Mouse (Mus musculus): Measurements from ENCODE around the gene Tacr1.
"Not testable (repeated sequence)": the region's sequence is repeated elsewhere in the genome, so short reads cannot be mapped to it uniquely, and the experiment has no call there.

The Tacr1 gene

GRCm38 (mm10) chr6:82401595-82402451 is at the start of gene Tacr1:
Tacr1 (plus strand) TSS chr6:82402334.
- DNase-seq, result no peak

- no peak for DNase-seq
Observed at GRCm38 (mm10) chr6:82376144-82376543, 26.0 kb upstream of the Tacr1 start.

GRCm38 (mm10) chr6:82383556-82383955 is 18.6 kb upstream of the Tacr1 start:
- no peak for DNase-seq

- no peak for DNase-seq
Observed at GRCm38 (mm10) chr6:82402501-82403495, 664 bp downstream of the Tacr1 start.

GRCm38 (mm10) chr6:82418367-82418766 is 16.2 kb downstream of the Tacr1 start:
- DNase-seq, result no peak

- DNase-seq, result no peak
Observed at GRCm38 (mm10) chr6:82420222-82420621, 18.1 kb downstream of the Tacr1 start.

GRCm38 (mm10) chr6:82428890-82429289 is 26.8 kb downstream of the Tacr1 start:
- no peak for DNase-seq

- no peak for DNase-seq
Observed at GRCm38 (mm10) chr6:82429766-82430165, 27.6 kb downstream of the Tacr1 start.

- no peak for DNase-seq
Observed at GRCm38 (mm10) chr6:82437174-82437573, 35.0 kb downstream of the Tacr1 start.

GRCm38 (mm10) chr6:82452206-82453095 is 50.3 kb downstream of the Tacr1 start:
- not testable (repeated sequence) for DNase-seq

GRCm38 (mm10) chr6:82455245-82455644 is 53.1 kb downstream of the Tacr1 start:
- no peak for DNase-seq

GRCm38 (mm10) chr6:82457163-82457763 is 55.1 kb downstream of the Tacr1 start:
- no peak for DNase-seq

- DNase-seq, result no peak
Observed at GRCm38 (mm10) chr6:82458762-82459389, 56.7 kb downstream of the Tacr1 start.

- no peak for DNase-seq
Observed at GRCm38 (mm10) chr6:82463171-82463570, 61.0 kb downstream of the Tacr1 start.

- no peak for DNase-seq
Observed at GRCm38 (mm10) chr6:82474477-82474876, 72.3 kb downstream of the Tacr1 start.

GRCm38 (mm10) chr6:82483842-82484241 is 81.7 kb downstream of the Tacr1 start:
- DNase-seq, result no peak

- no peak for DNase-seq
Observed at GRCm38 (mm10) chr6:82494481-82494880, 92.3 kb downstream of the Tacr1 start.

- no peak for DNase-seq
Observed at GRCm38 (mm10) chr6:82510843-82511416, 108.8 kb downstream of the Tacr1 start.

GRCm38 (mm10) chr6:82519626-82520025 is 117.5 kb downstream of the Tacr1 start:
- no peak for DNase-seq

- no peak for DNase-seq
Observed at GRCm38 (mm10) chr6:82522567-82522966, 120.4 kb downstream of the Tacr1 start.

Data from thymus, adult 18-20 months (tissue).